Mouse (Mus musculus): ENCODE data around the gene Tek. TPM values are rescaled to one million over a fixed set of nuclear protein-coding genes. Genes with fewer than 3 reads are reported as not detected.

Tek gene
- polyA plus RNA-seq, 1 experiment from 2014 or later, result 39.3 TPM

- peak; percentile 77; the same call in 1 of the 2 replicates for ATAC-seq (replicated peaks; ENCODE audit: extremely low read depth, insufficient read depth, low FRiP score)
- no peaks in the 10 kb centered on the region; the same call in 1 of the 2 replicates for H3K9me3 ChIP-seq (replicated peaks; ENCODE audit: control insufficient read depth, low read length)
- H3K4me3 ChIP-seq (ENCODE audit: low read length), result no peak overlapping the region
- peaks cover 14% of the 10 kb centered on the region for H3K4me1 ChIP-seq (ENCODE audit: control insufficient read depth, insufficient read depth, low read length)
- no peaks in the 10 kb centered on the region for H3K36me3 ChIP-seq (ENCODE audit: control insufficient read depth, insufficient read depth)
- no peaks in the 10 kb centered on the region for H3K27me3 ChIP-seq (ENCODE audit: control insufficient read depth, insufficient read depth, low read length)
- peak overlapping the region; percentile 40; the same call in 1 of the 2 replicates for H3K27ac ChIP-seq (ENCODE audit: low read length)
- no peak overlapping the region for H3K4me2 ChIP-seq (ENCODE audit: low read depth, low read length)
- no peak overlapping the region for H3K9ac ChIP-seq (ENCODE audit: low read length)
- WGBS, result 45% methylated on average over 4 of the region's 4 CpGs
These were observed 13.3 kb upstream of the Tek start for GRCm38 (mm10) chr4:94725799-94726198.

GRCm38 (mm10) chr4:94732721-94733120, 6.4 kb upstream of the Tek start:
- Histone ChIP-seq H3K36me3 (ENCODE audit: control insufficient read depth, insufficient read depth) (no peaks in the 10 kb centered on the region), H3K27me3 (ENCODE audit: control insufficient read depth, insufficient read depth, low read length) (no peaks in the 10 kb centered on the region), H3K4me3 (ENCODE audit: low read length) (no peak overlapping the region), H3K9ac (ENCODE audit: low read length) (no peak overlapping the region), H3K9me3 (replicated peaks; ENCODE audit: control insufficient read depth, low read length) (no peaks in the 10 kb centered on the region; the same call in 1 of the 2 replicates), H3K4me1 (ENCODE audit: control insufficient read depth, insufficient read depth, low read length) (no peaks in the 10 kb centered on the region), H3K27ac (ENCODE audit: low read length) (no peak overlapping the region), H3K4me2 (ENCODE audit: low read depth, low read length) (no peak overlapping the region)
- no peak for ATAC-seq (replicated peaks; ENCODE audit: extremely low read depth, insufficient read depth, low FRiP score)

- Histone ChIP-seq H3K27me3 (ENCODE audit: control insufficient read depth, insufficient read depth, low read length) (no peaks in the 10 kb centered on the region), H3K4me2 (ENCODE audit: low read depth, low read length) (no peak overlapping the region), H3K9me3 (replicated peaks; ENCODE audit: control insufficient read depth, low read length) (no peaks in the 10 kb centered on the region), H3K36me3 (ENCODE audit: control insufficient read depth, insufficient read depth) (no peaks in the 10 kb centered on the region), H3K4me3 (ENCODE audit: low read length) (no peak overlapping the region), H3K4me1 (ENCODE audit: control insufficient read depth, insufficient read depth, low read length) (peaks cover 11% of the 10 kb centered on the region), H3K9ac (ENCODE audit: low read length) (no peak overlapping the region), H3K27ac (ENCODE audit: low read length) (no peak overlapping the region)
- WGBS, result 46% methylated on average over 5 of the region's 5 CpGs
- no peak for ATAC-seq (replicated peaks; ENCODE audit: extremely low read depth, insufficient read depth, low FRiP score)
These were observed 1.5 kb upstream of the Tek start for GRCm38 (mm10) chr4:94737326-94738295.

GRCm38 (mm10) chr4:94741824-94742223, 2.7 kb downstream of the Tek start:
- ATAC-seq (replicated peaks; ENCODE audit: extremely low read depth, insufficient read depth, low FRiP score), result no peak
- no peaks in the 10 kb centered on the region for H3K36me3 ChIP-seq (ENCODE audit: control insufficient read depth, insufficient read depth)
- no peak overlapping the region for H3K9ac ChIP-seq (ENCODE audit: low read length)
- no peaks in the 10 kb centered on the region for H3K9me3 ChIP-seq (replicated peaks; ENCODE audit: control insufficient read depth, low read length)
- H3K27me3 ChIP-seq (ENCODE audit: control insufficient read depth, insufficient read depth, low read length), result no peaks in the 10 kb centered on the region
- peak overlapping the region; percentile 36 for H3K4me3 ChIP-seq (ENCODE audit: low read length)
- H3K4me1 ChIP-seq (ENCODE audit: control insufficient read depth, insufficient read depth, low read length), result peaks cover 29% of the 10 kb centered on the region
- WGBS, result 43% methylated on average over 1 of the region's 1 CpGs
- peak overlapping the region; percentile 24 for H3K27ac ChIP-seq (ENCODE audit: low read length)
- peak overlapping the region; percentile 45 for H3K4me2 ChIP-seq (ENCODE audit: low read depth, low read length)

GRCm38 (mm10) chr4:94745749-94746148, 6.7 kb downstream of the Tek start:
- H3K4me2 ChIP-seq (ENCODE audit: low read depth, low read length), result peak overlapping the region; percentile 29

GRCm38 (mm10) chr4:94746387-94746811, 7.3 kb downstream of the Tek start:
- ATAC-seq (replicated peaks; ENCODE audit: extremely low read depth, insufficient read depth, low FRiP score), result peak; percentile 83
- 28% methylated on average over 7 of the region's 7 CpGs for WGBS
- Histone ChIP-seq H3K4me3 (ENCODE audit: low read length) (no peak overlapping the region), H3K4me2 (ENCODE audit: low read depth, low read length) (peak overlapping the region; percentile 29; the same call in 1 of the 2 replicates), H3K9ac (ENCODE audit: low read length) (no peak overlapping the region), H3K27me3 (ENCODE audit: control insufficient read depth, insufficient read depth, low read length) (no peaks in the 10 kb centered on the region), H3K9me3 (replicated peaks; ENCODE audit: control insufficient read depth, low read length) (no peaks in the 10 kb centered on the region), H3K4me1 (ENCODE audit: control insufficient read depth, insufficient read depth, low read length) (peaks cover 25% of the 10 kb centered on the region), H3K27ac (ENCODE audit: low read length) (peak overlapping the region; percentile 85), H3K36me3 (ENCODE audit: control insufficient read depth, insufficient read depth) (no peaks in the 10 kb centered on the region)

More at GRCm38 (mm10) chr4:94745749-94746148, 6.7 kb downstream of the Tek start:
- Histone ChIP-seq H3K36me3 (ENCODE audit: control insufficient read depth, insufficient read depth) (no peaks in the 10 kb centered on the region), H3K27ac (ENCODE audit: low read length) (peak overlapping the region; percentile 85), H3K4me1 (ENCODE audit: control insufficient read depth, insufficient read depth, low read length) (peaks cover 25% of the 10 kb centered on the region), H3K27me3 (ENCODE audit: control insufficient read depth, insufficient read depth, low read length) (no peaks in the 10 kb centered on the region), H3K9me3 (replicated peaks; ENCODE audit: control insufficient read depth, low read length) (no peaks in the 10 kb centered on the region), H3K9ac (ENCODE audit: low read length) (no peak overlapping the region), H3K4me3 (ENCODE audit: low read length) (no peak overlapping the region)
- 43% methylated on average over 3 of the region's 3 CpGs for WGBS
- peak; percentile 84 for ATAC-seq (replicated peaks; ENCODE audit: extremely low read depth, insufficient read depth, low FRiP score)

GRCm38 (mm10) chr4:94747338-94747737, 8.2 kb downstream of the Tek start:
- no peak overlapping the region for H3K9ac ChIP-seq (ENCODE audit: low read length)
- WGBS, result 81% methylated on average over 3 of the region's 3 CpGs
- ATAC-seq (replicated peaks; ENCODE audit: extremely low read depth, insufficient read depth, low FRiP score), result no peak
- H3K4me2 ChIP-seq (ENCODE audit: low read depth, low read length), result no peak overlapping the region
- peaks cover 32% of the 10 kb centered on the region for H3K4me1 ChIP-seq (ENCODE audit: control insufficient read depth, insufficient read depth, low read length)
- peak overlapping the region; percentile 85 for H3K27ac ChIP-seq (ENCODE audit: low read length)
- no peak overlapping the region for H3K4me3 ChIP-seq (ENCODE audit: low read length)
- H3K36me3 ChIP-seq (ENCODE audit: control insufficient read depth, insufficient read depth), result no peaks in the 10 kb centered on the region
- no peaks in the 10 kb centered on the region for H3K27me3 ChIP-seq (ENCODE audit: control insufficient read depth, insufficient read depth, low read length)
- no peaks in the 10 kb centered on the region for H3K9me3 ChIP-seq (replicated peaks; ENCODE audit: control insufficient read depth, low read length)

- no peaks in the 10 kb centered on the region for H3K9me3 ChIP-seq (replicated peaks; ENCODE audit: control insufficient read depth, low read length)
- peak overlapping the region; percentile 72 for H3K27ac ChIP-seq (ENCODE audit: low read length)
- no peaks in the 10 kb centered on the region for H3K27me3 ChIP-seq (ENCODE audit: control insufficient read depth, insufficient read depth, low read length)
- peak; percentile 95 for ATAC-seq (replicated peaks; ENCODE audit: extremely low read depth, insufficient read depth, low FRiP score)
- no peaks in the 10 kb centered on the region for H3K36me3 ChIP-seq (ENCODE audit: control insufficient read depth, insufficient read depth)
- peak overlapping the region; percentile 17; the same call in 1 of the 2 replicates for H3K4me2 ChIP-seq (ENCODE audit: low read depth, low read length)
- H3K9ac ChIP-seq (ENCODE audit: low read length), result no peak overlapping the region
- 23% methylated on average over 9 of the region's 9 CpGs for WGBS
- peaks cover 9% of the 10 kb centered on the region; the same call in 1 of the 2 replicates for H3K4me1 ChIP-seq (ENCODE audit: control insufficient read depth, insufficient read depth, low read length)
- H3K4me3 ChIP-seq (ENCODE audit: low read length), result no peak overlapping the region
These were observed 13.4 kb downstream of the Tek start for GRCm38 (mm10) chr4:94752512-94752911.

- H3K4me3 ChIP-seq (ENCODE audit: low read length), result no peak overlapping the region
- peaks cover 3% of the 10 kb centered on the region for H3K4me1 ChIP-seq (ENCODE audit: control insufficient read depth, insufficient read depth, low read length)
- H3K27ac ChIP-seq (ENCODE audit: low read length), result no peak overlapping the region
- H3K9me3 ChIP-seq (replicated peaks; ENCODE audit: control insufficient read depth, low read length), result no peaks in the 10 kb centered on the region
- H3K27me3 ChIP-seq (ENCODE audit: control insufficient read depth, insufficient read depth, low read length), result no peaks in the 10 kb centered on the region
- H3K4me2 ChIP-seq (ENCODE audit: low read depth, low read length), result no peak overlapping the region
- no peak for ATAC-seq (replicated peaks; ENCODE audit: extremely low read depth, insufficient read depth, low FRiP score)
- H3K36me3 ChIP-seq (ENCODE audit: control insufficient read depth, insufficient read depth), result no peaks in the 10 kb centered on the region; the same call in 1 of the 2 replicates
- H3K9ac ChIP-seq (ENCODE audit: low read length), result no peak overlapping the region
These were observed 26.1 kb downstream of the Tek start for GRCm38 (mm10) chr4:94765217-94765616.
